Comparison of ENCODE assay signal across 8 mouse cellular contexts in genomic region chrX:12841021-12841325, GRCm38 (mm10).
A peak's percentile ranks its signal among the peaks of the same experiment; 100 is the strongest.
DNase-seq lines count a peak whose midpoint lies in the region; ATAC-seq and TF ChIP-seq lines count a peak whose summit lies in the region.

No protein-coding gene starts in this region.

- WGBS in heart, embryonic 11.5 days (ENCODE audit: insufficient replicate concordance): 58% methylated on average over 3 of the region's 3 CpGs
- WGBS in embryonic facial prominence, embryonic 13.5 days: 81% methylated on average over 3 of the region's 3 CpGs
- WGBS in limb, embryonic 11.5 days: 79% methylated on average over 3 of the region's 3 CpGs

- no peak for ATAC-seq in heart, embryonic 11.5 days (replicated peaks; ENCODE audit: insufficient number of reproducible peaks, low FRiP score, low TSS enrichment)
- ATAC-seq in embryonic facial prominence, embryonic 13.5 days (ENCODE audit: insufficient number of reproducible peaks, insufficient read depth, low FRiP score, low TSS enrichment, low read depth): no peak
- no peak for ATAC-seq in limb, embryonic 11.5 days (ENCODE audit: insufficient number of reproducible peaks, low FRiP score, low TSS enrichment, low read depth)
- no peak for ATAC-seq in megakaryocyte progenitor cell, adult 5-6 weeks (replicated peaks; ENCODE audit: poor library complexity)

- H3K36me3 ChIP-seq in heart, embryonic 11.5 days (ENCODE audit: control insufficient read depth, insufficient read depth, low read length): no peaks in the 10 kb centered on the region
- H3K36me3 ChIP-seq in E14TG2a.4 (ENCODE audit: insufficient read depth, low read length): no peaks in the 10 kb centered on the region
- no peaks in the 10 kb centered on the region for H3K36me3 ChIP-seq in embryonic facial prominence, embryonic 13.5 days
- no peaks in the 10 kb centered on the region for H3K36me3 ChIP-seq in limb, embryonic 11.5 days (ENCODE audit: control insufficient read depth, insufficient read depth, low read length)

- no peak for DNase-seq in heart, postnatal 10 days
- no peak for DNase-seq in limb, embryonic 11.5 days (ENCODE audit: low spot score)
- DNase-seq in urinary bladder, postnatal 10 days (ENCODE audit: low spot score): no peak
- DNase-seq in gastrocnemius, postnatal 36 days: no peak

- intact Hi-C loops in heart, postnatal 10 days (cut with DNase I): no loop called here
- intact Hi-C loops in gastrocnemius, postnatal 36 days (cut with DNase I): no loop called here

- H3K4me2 ChIP-seq in heart, embryonic 11.5 days: peak overlapping the region; percentile 60; the same call in 1 of the 2 replicates
- H3K4me2 ChIP-seq in embryonic facial prominence, embryonic 13.5 days: peak overlapping the region; percentile 55; the same call in 1 of the 2 replicates
- H3K4me2 ChIP-seq in limb, embryonic 11.5 days (ENCODE audit: low read depth, severe bottlenecking): peak overlapping the region; percentile 34; the same call in 1 of the 2 replicates

- H3K9ac ChIP-seq in heart, embryonic 11.5 days (ENCODE audit: low read depth, low read length): no peak overlapping the region
- H3K9ac ChIP-seq in embryonic facial prominence, embryonic 13.5 days: no peak overlapping the region
- no peak overlapping the region for H3K9ac ChIP-seq in limb, embryonic 11.5 days (ENCODE audit: low read length)

- H3K4me1 ChIP-seq in heart, embryonic 11.5 days (ENCODE audit: control insufficient read depth, insufficient read depth, low read length): no peaks in the 10 kb centered on the region
- H3K4me1 ChIP-seq in E14TG2a.4 (replicated peaks; ENCODE audit: low read depth, low read length): peaks cover 38% of the 10 kb centered on the region
- H3K4me1 ChIP-seq in embryonic facial prominence, embryonic 13.5 days: no peaks in the 10 kb centered on the region
- no peaks in the 10 kb centered on the region for H3K4me1 ChIP-seq in limb, embryonic 11.5 days (ENCODE audit: control insufficient read depth, insufficient read depth, low read length)

- no peak for TF ChIP-seq CTCF in E14TG2a.4 (conservative IDR thresholded peaks at IDR 0.05; ENCODE audit: low read length)

- 0 out of 2 replicates have a peak, but pooled peaks cover 2% of the 10 kb centered on the region for H3K27me3 ChIP-seq in heart, embryonic 11.5 days (ENCODE audit: control insufficient read depth, insufficient read depth, low read length)
- no peaks in the 10 kb centered on the region for H3K27me3 ChIP-seq in E14TG2a.4 (ENCODE audit: insufficient read depth, low read length)
- H3K27me3 ChIP-seq in embryonic facial prominence, embryonic 13.5 days: no peaks in the 10 kb centered on the region
- no peaks in the 10 kb centered on the region for H3K27me3 ChIP-seq in limb, embryonic 11.5 days (ENCODE audit: control insufficient read depth, insufficient read depth, low read length)

- H3K4me3 ChIP-seq in heart, embryonic 11.5 days (ENCODE audit: low read depth, low read length): no peak overlapping the region
- peak overlapping the region; percentile 55 for H3K4me3 ChIP-seq in E14TG2a.4 (replicated peaks; ENCODE audit: low read length)
- no peak overlapping the region for H3K4me3 ChIP-seq in embryonic facial prominence, embryonic 13.5 days
- no peak overlapping the region for H3K4me3 ChIP-seq in limb, embryonic 11.5 days (ENCODE audit: low read depth, low read length)

- H3K27ac ChIP-seq in heart, embryonic 11.5 days (ENCODE audit: low read depth, low read length): no peak overlapping the region; the same call in 1 of the 2 replicates
- H3K27ac ChIP-seq in embryonic facial prominence, embryonic 13.5 days: peak overlapping the region; percentile 86; the same call in 1 of the 2 replicates
- H3K27ac ChIP-seq in limb, embryonic 11.5 days (replicated peaks; ENCODE audit: low read depth, low read length): no peak overlapping the region

- H3K9me3 ChIP-seq in heart, embryonic 11.5 days (replicated peaks; ENCODE audit: control insufficient read depth, low read length): no peaks in the 10 kb centered on the region
- no peaks in the 10 kb centered on the region for H3K9me3 ChIP-seq in E14TG2a.4 (ENCODE audit: low read length)
- no peaks in the 10 kb centered on the region for H3K9me3 ChIP-seq in embryonic facial prominence, embryonic 13.5 days
- no peaks in the 10 kb centered on the region for H3K9me3 ChIP-seq in limb, embryonic 11.5 days (ENCODE audit: control insufficient read depth, low read length)
